Mouse (Mus musculus) erythroblast, embryonic 14.5 days (primary cell): ENCODE measurements around the gene Tulp1.

Experiments
- GATA1 ChIP-seq: IDR thresholded peaks from 2 replicates; pipeline ENCODE4 v1.6.1; 2012; ENCODE audit warnings: low read length, inconsistent platforms, mixed read lengths
- TAL1 ChIP-seq: IDR thresholded peaks from 3 replicates; pipeline ENCODE4 v1.6.1; 2012; ENCODE audit warnings: low read length, inconsistent platforms, mixed read lengths

DNA sequence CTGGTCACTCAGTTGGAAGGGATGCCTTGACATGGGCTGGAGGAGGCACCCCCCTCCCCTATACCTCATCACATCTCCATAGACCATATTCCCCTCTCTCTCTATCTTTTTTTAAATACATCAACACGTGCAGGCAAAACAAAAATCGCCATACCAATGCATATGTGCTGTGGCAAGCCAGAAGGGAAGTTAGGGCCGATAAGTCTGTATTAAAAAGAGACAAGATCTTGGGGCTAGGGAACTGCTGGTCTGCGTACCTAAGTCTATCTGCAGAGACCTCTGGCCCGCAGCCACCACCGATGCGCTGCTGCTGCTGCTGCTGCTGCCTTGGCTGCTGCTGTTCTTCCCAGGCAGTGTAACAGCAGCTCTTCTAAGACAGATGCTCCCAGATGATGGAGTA lies 30.0 kb upstream of the Tulp1 start:
- no peak for TF ChIP-seq TAL1
- TF ChIP-seq GATA1: no peak
